Mouse (Mus musculus) bone marrow, adult 2 months (tissue): ENCODE measurements at regions not wholly inside any gene's neighbourhood (a gene's known extent, or its start where the extent isn't known, plus 50 kb on each side); places are given as distances from the start of the nearest gene placed in this dataset.

Experiments
- CTCF ChIP-seq: fragments of 200-500 bp; IDR thresholded peaks from 2 replicates; pipeline ENCODE4 v1.5.1; 2011; ENCODE audit warnings: low read length, control low read depth; ENCODE audit not compliant: control insufficient read depth, insufficient read depth
- POLR2A ChIP-seq: fragments of 200-500 bp; IDR thresholded peaks from 2 replicates; pipeline ENCODE4 v1.6.1; 2011; ENCODE audit warnings: low read depth, mild to moderate bottlenecking, control low read depth, low read length, borderline replicate concordance; ENCODE audit not compliant: control insufficient read depth

- TF ChIP-seq CTCF, result no peak
- no peak for TF ChIP-seq POLR2A
Observed at GRCm38 (mm10) chr17:45794926-45795325, 61.3 kb upstream of the 1600014C23Rik start.
